Mouse (Mus musculus) spleen, adult 10 weeks (tissue): ENCODE results near the gene Ager. TPM values are rescaled to one million over a fixed set of nuclear protein-coding genes. Genes with fewer than 3 reads are reported as not detected.

Experiments used
- polyA plus RNA-seq: library from polyadenylated mRNA; stranded (reverse); fragments of 350-450 nt; fragmentation: Illumina TruSeq; extraction: RNeasy Lipid Tissue Mini Kit (QIAGEN cat#74804); gene quantifications from one replicate; pipeline ENCODE4 v1.2.3, GENCODE M21; 2015; ENCODE audit warnings: low replicate concordance; ENCODE audit not compliant: insufficient read depth

Gene Ager
- 4.0 TPM for polyA plus RNA-seq

DNA sequence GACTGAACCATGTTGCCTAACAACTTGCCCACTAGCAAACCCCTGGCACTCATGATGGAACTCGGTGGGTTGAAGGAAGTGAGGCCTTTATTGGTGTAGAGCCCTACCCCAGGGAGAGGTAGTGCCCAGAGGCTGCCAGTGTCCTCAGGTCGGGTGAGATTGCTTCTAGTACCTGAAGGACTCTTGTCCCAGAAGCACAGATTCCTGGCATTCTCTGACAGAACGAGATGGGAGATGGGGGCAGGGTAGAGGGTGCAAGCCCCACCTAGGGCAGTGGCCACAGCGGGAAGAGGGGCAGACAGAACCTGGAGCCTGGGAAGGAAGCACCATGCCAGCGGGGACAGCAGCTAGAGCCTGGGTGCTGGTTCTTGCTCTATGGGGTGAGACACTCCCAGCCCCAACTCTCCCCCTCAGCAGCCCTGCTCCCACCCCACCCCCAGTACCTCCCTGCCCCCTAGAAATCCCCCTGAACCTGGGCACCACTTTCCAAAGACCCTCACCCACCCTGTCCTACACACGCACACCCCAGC lies at the start of gene Ager:
Gene Ager, plus strand, starts transcription at position 297 of the 530 bp plus-strand sequence.

DNA sequence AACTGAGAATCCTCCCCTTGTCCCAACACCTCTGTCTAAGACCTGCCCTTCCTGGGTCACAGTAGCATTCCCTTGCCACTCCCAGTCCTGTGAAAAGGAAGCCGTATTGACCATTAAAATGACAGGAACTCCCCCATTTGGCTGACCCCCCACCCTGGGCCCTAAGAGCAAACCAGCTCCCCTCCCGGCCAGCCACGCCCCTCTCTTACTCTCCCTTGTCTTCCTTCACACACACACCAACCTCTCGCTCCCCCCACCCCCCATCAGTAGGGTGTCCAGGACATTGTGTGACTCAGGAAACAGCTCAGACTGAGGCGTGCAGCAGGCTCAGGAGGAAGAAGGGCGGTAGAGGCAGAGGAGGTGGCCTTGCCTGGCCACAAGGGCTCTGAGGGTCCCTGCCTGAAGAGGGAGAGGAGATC lies 33.6 kb upstream of the Ager start, which contains the start of gene Notch4:
Gene Notch4, plus strand, starts transcription at position 266 of the 419 bp plus-strand sequence.

GRCm38 (mm10) chr17:34589681-34590101 lies 8.0 kb upstream of the Ager start, which contains the start of gene Gpsm3:
Gene Gpsm3 (plus strand): TSS chr17:34589806.

GRCm38 (mm10) chr17:34591029-34591993 lies 6.4 kb upstream of the Ager start, which contains the start of gene Pbx2:
Gene Pbx2 (plus strand): TSS chr17:34591266.

DNA sequence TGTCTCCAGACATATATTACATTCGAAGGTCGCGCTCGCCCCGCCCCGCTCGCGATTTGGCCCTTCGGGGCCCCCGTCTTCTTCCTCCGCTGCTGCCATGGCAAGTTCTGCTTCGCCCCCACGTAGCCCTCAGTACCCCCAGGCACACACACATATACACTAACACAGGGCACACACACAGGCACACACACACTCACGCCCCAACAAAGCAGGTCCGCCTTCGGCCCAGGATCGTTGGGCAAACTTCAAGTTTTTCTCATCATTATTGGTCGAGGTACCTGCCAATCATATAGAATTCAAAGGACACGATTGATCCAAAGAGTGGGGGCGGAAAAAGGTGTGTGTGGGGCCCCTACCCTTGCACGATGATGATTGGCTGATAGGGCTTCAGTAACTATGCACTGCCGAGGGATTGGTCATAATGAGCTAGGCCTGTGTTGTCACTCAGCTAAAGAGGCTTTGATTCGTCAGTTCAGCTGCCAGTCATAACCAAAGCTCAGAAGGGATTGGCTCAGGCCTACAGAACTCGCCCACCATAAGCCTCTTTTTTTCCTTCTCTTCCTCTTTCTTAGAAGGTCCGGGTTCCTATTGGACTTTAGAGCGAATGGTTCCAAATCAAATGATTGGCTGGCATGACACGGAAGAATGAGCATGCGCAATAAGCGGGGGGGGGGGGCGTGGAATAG lies 5.9 kb downstream of the Ager start, which contains the start of gene Rnf5:
Gene Rnf5, minus strand, starts transcription at position 316 of the 686 bp plus-strand sequence.

DNA sequence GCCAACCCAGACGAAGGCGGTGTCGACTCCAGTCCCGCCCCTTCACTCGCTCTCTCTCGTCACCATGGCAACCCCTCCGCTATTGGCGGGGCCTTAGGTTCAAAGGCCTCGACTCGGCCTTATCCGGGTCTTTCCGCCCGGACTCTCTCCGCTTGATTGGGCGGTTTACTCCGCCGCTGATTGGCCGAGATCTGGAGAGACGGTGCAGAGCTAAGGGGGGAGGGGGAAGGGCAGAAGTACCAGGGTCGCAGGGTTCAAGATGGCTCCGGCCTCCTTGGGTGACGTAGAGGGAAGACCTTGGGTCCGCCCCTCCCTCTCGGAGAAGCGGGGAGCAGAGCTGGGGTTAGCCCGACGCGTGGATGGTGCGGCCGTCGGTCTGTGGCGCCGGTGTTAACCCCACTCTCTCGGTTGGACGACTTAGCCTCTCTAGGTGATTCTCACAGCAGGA lies 6.4 kb downstream of the Ager start, which contains the start of gene Agpat1:
Gene Agpat1, plus strand, starts transcription at position 202 of the 448 bp plus-strand sequence.

DNA sequence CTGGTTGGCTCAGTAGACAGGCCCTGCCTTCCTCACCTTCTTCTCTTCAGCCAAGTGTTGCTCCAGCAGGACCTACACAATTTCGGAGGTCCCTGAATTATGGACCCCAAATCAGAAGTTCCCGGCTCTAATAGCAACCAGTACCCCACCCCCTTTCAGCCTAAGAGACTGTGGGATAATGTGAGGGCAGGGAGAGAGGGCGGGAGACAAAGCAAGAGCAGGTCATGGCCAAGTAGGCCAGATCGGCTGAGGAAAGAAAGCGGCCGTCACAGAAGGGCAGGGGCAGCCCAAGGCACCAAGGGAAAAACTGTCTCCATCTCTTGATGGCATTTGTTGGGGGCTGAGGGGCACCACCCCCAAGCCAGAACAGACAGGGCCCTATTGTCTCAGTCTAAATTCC lies 18.2 kb downstream of the Ager start, which contains the start of gene Egfl8:
Gene Egfl8, minus strand, starts transcription at position 101 of the 400 bp plus-strand sequence.

DNA sequence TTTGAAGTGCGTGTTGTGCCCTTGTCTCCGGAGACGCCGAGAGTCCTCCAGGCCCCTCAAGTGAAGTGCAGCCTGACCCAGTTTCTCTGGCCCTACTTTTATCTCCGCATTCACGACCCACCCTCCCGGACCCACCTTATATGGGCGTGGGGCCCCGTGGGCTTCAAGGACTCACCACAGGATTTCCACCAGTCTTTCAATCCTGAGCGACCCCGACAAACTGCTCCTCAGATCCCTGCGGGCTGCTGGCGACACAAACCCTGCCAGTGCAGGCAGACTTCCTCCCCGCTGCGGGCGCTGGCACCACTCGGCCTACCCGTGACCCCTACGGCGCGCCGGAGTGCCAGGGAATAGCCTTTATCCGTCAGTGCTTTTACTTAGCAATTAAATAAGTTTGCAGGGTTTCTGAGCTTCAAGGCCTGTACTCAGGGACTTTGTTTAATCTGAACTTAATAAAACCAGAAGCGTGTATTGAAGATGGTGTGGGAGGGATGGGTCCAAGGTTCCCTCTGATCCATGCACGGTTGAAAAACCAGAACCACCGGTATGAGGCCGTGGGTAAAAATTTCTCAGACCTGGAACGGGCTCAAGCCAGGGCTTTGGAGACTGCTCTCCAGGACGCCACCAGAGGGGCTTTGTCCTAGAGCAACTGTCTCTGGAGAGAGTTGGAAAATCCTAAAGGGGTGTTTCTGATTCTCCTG lies 30.4 kb downstream of the Ager start, which contains the start of gene Ppt2:
Gene Ppt2, minus strand, starts transcription at position 568 of the 701 bp plus-strand sequence.

GRCm38 (mm10) chr17:34629221-34629751 lies 31.6 kb downstream of the Ager start, which contains the start of gene Prrt1:
Gene Prrt1 (plus strand): TSS chr17:34629533.

DNA sequence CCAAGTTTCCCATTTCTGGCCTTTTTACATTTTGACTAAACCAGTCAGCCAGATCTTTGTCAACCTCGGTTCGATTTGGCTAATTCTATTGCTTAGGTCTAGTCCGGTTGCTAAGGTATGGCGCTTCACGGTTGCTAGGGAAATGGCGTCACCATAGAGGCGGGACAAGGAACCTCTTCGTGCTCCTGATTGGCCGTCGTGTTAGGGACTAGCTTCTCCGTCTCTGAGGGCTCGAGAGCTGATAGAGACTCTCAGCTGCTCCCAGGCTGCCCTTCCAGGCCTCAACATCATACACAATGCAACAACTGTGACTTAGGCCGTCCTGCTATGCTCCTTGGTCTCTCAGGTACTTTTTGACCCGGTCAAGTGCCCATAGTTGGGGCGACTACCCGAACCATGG lies 46.9 kb downstream of the Ager start, which contains the start of gene Fkbpl:
Gene Fkbpl, plus strand, starts transcription at position 157 of the 400 bp plus-strand sequence.

DNA sequence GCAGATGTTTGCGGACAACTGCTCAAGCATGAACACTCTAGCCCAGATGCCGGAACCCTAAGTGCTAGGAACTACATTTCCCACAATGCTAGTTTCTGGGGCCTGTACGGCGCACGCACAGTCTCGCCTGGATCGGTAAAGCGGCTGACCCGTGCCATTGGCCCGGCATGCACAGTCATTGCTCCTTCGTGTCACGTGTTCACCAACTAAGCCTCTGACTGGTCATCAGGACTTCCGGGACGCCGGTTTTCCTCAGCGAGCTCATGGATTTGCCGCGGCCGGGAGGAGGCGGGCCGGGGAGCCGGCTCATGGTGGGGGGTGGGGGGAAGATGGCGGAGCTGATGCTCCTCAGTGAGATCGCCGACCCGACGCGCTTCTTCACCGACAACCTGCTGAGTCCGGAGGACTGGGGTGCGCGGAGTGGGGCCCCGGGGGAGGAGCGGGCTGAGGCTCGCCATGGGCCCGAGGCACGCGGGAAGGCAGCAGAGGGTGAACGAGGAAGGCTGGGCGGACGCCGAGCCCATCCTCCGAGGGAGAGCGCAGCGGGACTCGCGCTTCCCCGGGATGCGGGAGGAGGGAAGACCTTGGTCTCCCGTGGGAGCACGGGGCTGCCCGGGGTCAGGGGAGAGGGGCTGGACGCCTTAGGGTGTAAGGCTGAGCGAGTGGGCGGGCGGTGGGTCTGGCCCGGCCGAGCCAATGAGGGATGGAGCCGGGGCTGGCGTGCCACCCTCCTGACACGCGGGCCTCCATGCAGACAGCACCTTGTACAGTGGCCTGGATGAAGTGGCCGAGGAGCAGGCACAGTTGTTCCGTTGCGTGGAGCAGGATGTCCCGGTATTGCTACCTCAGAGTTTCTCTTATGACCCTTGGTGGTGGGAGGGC lies 49.5 kb downstream of the Ager start, which contains the start of gene Atf6b:
Gene Atf6b, plus strand, starts transcription at position 241 of the 882 bp plus-strand sequence.

Other genes with a start within 250 kb of the Ager start
- gene Btnl2, start 243.0 kb upstream of the Ager start, polyA plus RNA-seq = 6.9 TPM
- 0.68 TPM for gene Btnl1, start 220.7 kb upstream of the Ager start, polyA plus RNA-seq
- 14.9 TPM for gene BC051142, start 199.0 kb upstream of the Ager start, polyA plus RNA-seq
- gene Btnl4, start 120.5 kb upstream of the Ager start, polyA plus RNA-seq = 1.8 TPM
- 3.5 TPM for gene Btnl6, start 80.5 kb upstream of the Ager start, polyA plus RNA-seq
- 2.9 TPM for gene Notch4, start 33.6 kb upstream of the Ager start, polyA plus RNA-seq
- 186 TPM for gene Gpsm3, start 8.1 kb upstream of the Ager start, polyA plus RNA-seq
- 42.5 TPM for gene Pbx2, start 6.6 kb upstream of the Ager start, polyA plus RNA-seq
- gene Rnf5, start 5.8 kb downstream of the Ager start, polyA plus RNA-seq = 37.5 TPM
- 22.9 TPM for gene Agpat1, start 6.4 kb downstream of the Ager start, polyA plus RNA-seq
- 2.1 TPM for gene Egfl8, start 18.1 kb downstream of the Ager start, polyA plus RNA-seq
- 30.0 TPM for gene Ppt2, start 30.6 kb downstream of the Ager start, polyA plus RNA-seq
- gene Prrt1, start 31.7 kb downstream of the Ager start, polyA plus RNA-seq = 4.6 TPM
- gene Fkbpl, start 46.9 kb downstream of the Ager start, polyA plus RNA-seq = 9.4 TPM
- gene Atf6b, start 49.3 kb downstream of the Ager start, polyA plus RNA-seq = 16.5 TPM
- gene Tnxb, start 72.7 kb downstream of the Ager start, polyA plus RNA-seq = 5.1 TPM
- 87.9 TPM for gene C4b, start 146.0 kb downstream of the Ager start, polyA plus RNA-seq
- 1.4 TPM for gene Cyp21a1, start 206.7 kb downstream of the Ager start, polyA plus RNA-seq
- gene Stk19, start 239.1 kb downstream of the Ager start, polyA plus RNA-seq = 32.1 TPM
- gene Dxo, start 239.2 kb downstream of the Ager start, polyA plus RNA-seq = 22.4 TPM